In genomic region chr2:157814965-157815283, GRCm38 (mm10) we compare ENCODE assay signal across 17 mouse cellular contexts.
"Had no signal": no experiment of that assay in that cellular context is flagged by ENCODE, and none has a peak within 500 bp of the region (broad histone marks: within the 10 kb centered on the region; RNA-seq: fewer than 3 reads in every experiment).

No protein-coding gene starts in this region.

- DNase-seq: kidney, adult 11 months; kidney, adult 8-10 months; kidney, postnatal 14 days; kidney, postnatal 4 days; liver, embryonic 13.5 days; lung, adult 2 months; lung, postnatal 14 days; lung, postnatal 4 days; right cerebral cortex, adult 18-20 months; thymus, postnatal 14 days; thymus, postnatal 4 days had no signal

- H3K4me3 ChIP-seq: intestine, embryonic 15.5 days; kidney, embryonic 15.5 days; layer of hippocampus, adult 2 months; liver, embryonic 13.5 days; neural tube, embryonic 12.5 days; neural tube, embryonic 15.5 days had no signal

- H3K4me1 ChIP-seq: intestine, embryonic 15.5 days; kidney, embryonic 15.5 days; neural tube, embryonic 12.5 days had no signal

- H3K4me2 ChIP-seq: intestine, embryonic 15.5 days; kidney, embryonic 15.5 days; liver, embryonic 13.5 days; midbrain, embryonic 11.5 days; neural tube, embryonic 12.5 days; neural tube, embryonic 15.5 days had no signal

- H3K27me3 ChIP-seq: intestine, embryonic 15.5 days; kidney, embryonic 15.5 days; liver, embryonic 13.5 days; neural tube, embryonic 12.5 days; neural tube, embryonic 15.5 days had no signal

- ATAC-seq: intestine, embryonic 15.5 days had no signal

- H3K9me3 ChIP-seq: intestine, embryonic 15.5 days; kidney, embryonic 15.5 days; liver, embryonic 13.5 days; neural tube, embryonic 12.5 days; neural tube, embryonic 15.5 days had no signal

- H3K9ac ChIP-seq: intestine, embryonic 15.5 days; kidney, embryonic 15.5 days; liver, embryonic 13.5 days; neural tube, embryonic 12.5 days; neural tube, embryonic 15.5 days had no signal

- H3K27ac ChIP-seq: intestine, embryonic 15.5 days; kidney, embryonic 15.5 days; layer of hippocampus, adult 2 months; liver, embryonic 13.5 days; neural tube, embryonic 12.5 days had no signal
